Mouse (Mus musculus): ENCODE results near the gene Mllt3.

GRCm38 (mm10) chr4:88017452-88018350 lies 15.5 kb downstream of the Mllt3 start:
- TF ChIP-seq CTCF (IDR thresholded peaks at IDR 0.05; ENCODE audit: control insufficient read depth, insufficient read depth, low read length) (no peak), POLR2A (IDR thresholded peaks at IDR 0.05; ENCODE audit: borderline replicate concordance, control insufficient read depth, low read depth, low read length) (no peak)
